Mouse (Mus musculus): ENCODE data around the gene Prkd1.

The Prkd1 gene

GRCm38 (mm10) chr12:50309276-50309675, 339.6 kb downstream of the Prkd1 start:
- DNase-seq: no peak

GRCm38 (mm10) chr12:50301334-50301733, 347.6 kb downstream of the Prkd1 start:
- DNase-seq: no peak

GRCm38 (mm10) chr12:50296067-50296466, 352.8 kb downstream of the Prkd1 start:
- no peak for DNase-seq

- DNase-seq: no peak
These were observed 353.3 kb downstream of the Prkd1 start for GRCm38 (mm10) chr12:50295549-50295948.

GRCm38 (mm10) chr12:50292834-50293233, 356.1 kb downstream of the Prkd1 start:
- no peak for DNase-seq

All from thymus, postnatal 14 days (tissue).